Mouse (Mus musculus) limb, embryonic 14.5 days (tissue): Measurements from ENCODE around the gene Zfp365. TPM values are rescaled to one million over a fixed set of nuclear protein-coding genes. Genes with fewer than 3 reads are reported as not detected.

Experiments used
- ATAC-seq: fragments of 200-750 bp; cut with Nextera tagmentation; 2 replicates; pipeline ENCODE4 v1.8.0; 2017; ENCODE audit warnings: low read depth, moderate number of reproducible peaks, moderate TSS enrichment; ENCODE audit not compliant: low FRiP score
- DNase-seq: peaks from one replicate; pipeline ENCODE4 v3.0.0-alpha.2; 2015; ENCODE audit warnings: low spot score
- H3K27ac ChIP-seq: fragments of 300-500 bp; sonication (generic); replicated peaks from 2 replicates; pipeline ENCODE4 v1.5.1; 2014; ENCODE audit warnings: low read depth, mild to moderate bottlenecking, low read length, moderate library complexity, mixed read lengths
- H3K27me3 ChIP-seq: fragments of 300-500 bp; sonication (generic); 2 replicates; pipeline ENCODE4 v1.6.1; 2014; ENCODE audit warnings: low read length, mixed read lengths; ENCODE audit not compliant: control insufficient read depth, insufficient read depth
- H3K36me3 ChIP-seq: fragments of 300-500 bp; sonication (generic); 2 replicates; pipeline ENCODE4 v1.6.1; 2014; ENCODE audit warnings: mild to moderate bottlenecking, low read length, moderate library complexity, mixed read lengths; ENCODE audit not compliant: control insufficient read depth, insufficient read depth
- H3K4me1 ChIP-seq: fragments of 300-500 bp; sonication (generic); 2 replicates; pipeline ENCODE4 v1.6.1; 2014; ENCODE audit warnings: antibody characterized with exemption, low read length, mixed read lengths; ENCODE audit not compliant: control insufficient read depth, insufficient read depth
- H3K4me2 ChIP-seq: fragments of 300-500 bp; sonication (generic); replicated peaks from 2 replicates; pipeline ENCODE4 v1.6.1; 2014; ENCODE audit warnings: low read depth, mild to moderate bottlenecking, low read length, moderate library complexity; ENCODE audit not compliant: severe bottlenecking
- H3K4me3 ChIP-seq: fragments of 300-500 bp; sonication (generic); replicated peaks from 2 replicates; pipeline ENCODE4 v1.5.1; 2014; ENCODE audit warnings: low read length
- H3K9ac ChIP-seq: fragments of 300-500 bp; sonication (generic); 2 replicates; pipeline ENCODE4 v1.6.1; 2014; ENCODE audit warnings: mild to moderate bottlenecking, low read depth, low read length, moderate library complexity; ENCODE audit not compliant: severe bottlenecking
- H3K9me3 ChIP-seq: fragments of 300-500 bp; sonication (generic); 2 replicates; pipeline ENCODE4 v1.6.1; 2016; ENCODE audit warnings: low read length; ENCODE audit not compliant: control insufficient read depth
- POLR2A ChIP-seq: fragments of 200-500 bp; IDR thresholded peaks from 2 replicates; pipeline ENCODE4 v1.8.0; 2012; ENCODE audit warnings: inconsistent platforms, mild to moderate bottlenecking, moderate library complexity, borderline replicate concordance; ENCODE audit not compliant: insufficient read depth, insufficient read length; ENCODE audit errors: extremely low read depth
- WGBS: fragments of 180-500 bp; shearing (Covaris S2); extraction: QIAGEN DNeasy Blood & Tissue Kit; methylation state at CpG from one replicate; pipeline ENCODE4 v1.1.7; 2014; 5-methylcytosine and 5-hydroxymethylcytosine counted together
- polyA plus RNA-seq, 2 experiments: library from polyadenylated mRNA; depleted of rRNA in 1 of 2; stranded (reverse) in 1 of 2; unstranded in 1 of 2; fragments of >200 nt; fragmentation: Nextera tagmentation in 1 of 2; extraction: Ambion mirVana in 1 of 2; gene quantifications; 2 replicates each; pipeline versions ENCODE4 v1.2.1 to v1.2.3; 2012 to 2014

The Zfp365 gene
- polyA plus RNA-seq, 2 experiments = 1.5 TPM

GRCm38 (mm10) chr10:67911447-67912336 lies 770 bp downstream of the Zfp365 start:
- DNase-seq (no peak), ATAC-seq (0 out of 2 replicates have a peak, but pooled peaks have one; percentile 8)
- H3K27me3 ChIP-seq = no peaks in the 10 kb centered on the region
- 23% methylated on average over 29 of the region's 33 CpGs for WGBS
- H3K9me3 ChIP-seq = no peaks in the 10 kb centered on the region
- peak overlapping the region; percentile 97 for H3K4me2 ChIP-seq
- H3K36me3 ChIP-seq = no peaks in the 10 kb centered on the region
- TF ChIP-seq POLR2A = no peak
- peak overlapping the region; percentile 67 for H3K9ac ChIP-seq
- peak overlapping the region; percentile 69 for H3K4me3 ChIP-seq
- H3K4me1 ChIP-seq = no peaks in the 10 kb centered on the region
- H3K27ac ChIP-seq = no peak overlapping the region

- no peak for TF ChIP-seq POLR2A
- H3K9me3 ChIP-seq = no peaks in the 10 kb centered on the region
- no peak for ATAC-seq
- no peak overlapping the region for H3K4me2 ChIP-seq
- no peak overlapping the region for H3K9ac ChIP-seq
- no peaks in the 10 kb centered on the region for H3K4me1 ChIP-seq
- no peaks in the 10 kb centered on the region for H3K36me3 ChIP-seq
- no peak overlapping the region for H3K27ac ChIP-seq
- DNase-seq = no peak
- H3K4me3 ChIP-seq = no peak overlapping the region
- 97% methylated on average over 4 of the region's 4 CpGs for WGBS
- H3K27me3 ChIP-seq = no peaks in the 10 kb centered on the region
Measured at GRCm38 (mm10) chr10:67907931-67908330, 4.5 kb downstream of the Zfp365 start.

- no peaks in the 10 kb centered on the region for H3K27me3 ChIP-seq
- WGBS = 95% methylated on average over 2 of the region's 2 CpGs
Measured at GRCm38 (mm10) chr10:67906926-67907325, 5.5 kb downstream of the Zfp365 start.

GRCm38 (mm10) chr10:67906063-67906462 lies 6.4 kb downstream of the Zfp365 start:
- Histone ChIP-seq H3K27ac (no peak overlapping the region), H3K27me3 (no peaks in the 10 kb centered on the region), H3K4me2 (no peak overlapping the region), H3K9ac (no peak overlapping the region), H3K9me3 (no peaks in the 10 kb centered on the region), H3K4me1 (no peaks in the 10 kb centered on the region), H3K36me3 (no peaks in the 10 kb centered on the region), H3K4me3 (no peak overlapping the region)
- DNase-seq = no peak
- WGBS = 81% methylated on average over 4 of the region's 4 CpGs
- no peak for TF ChIP-seq POLR2A
- no peak for ATAC-seq

More at GRCm38 (mm10) chr10:67906926-67907325, 5.5 kb downstream of the Zfp365 start:
- H3K36me3 ChIP-seq = no peaks in the 10 kb centered on the region
- DNase-seq (no peak), ATAC-seq (no peak)
- no peaks in the 10 kb centered on the region for H3K9me3 ChIP-seq
- no peak overlapping the region for H3K4me2 ChIP-seq
- no peak for TF ChIP-seq POLR2A
- H3K9ac ChIP-seq = no peak overlapping the region
- no peak overlapping the region for H3K27ac ChIP-seq
- no peak overlapping the region for H3K4me3 ChIP-seq
- no peaks in the 10 kb centered on the region for H3K4me1 ChIP-seq

- ATAC-seq (no peak), DNase-seq (no peak)
- H3K4me3 ChIP-seq = no peak overlapping the region
- no peak overlapping the region for H3K4me2 ChIP-seq
- no peaks in the 10 kb centered on the region for H3K4me1 ChIP-seq
- WGBS = 67% methylated on average over 7 of the region's 7 CpGs
- H3K27ac ChIP-seq = no peak overlapping the region
- no peak for TF ChIP-seq POLR2A
- H3K36me3 ChIP-seq = no peaks in the 10 kb centered on the region
- no peaks in the 10 kb centered on the region for H3K27me3 ChIP-seq
- no peak overlapping the region for H3K9ac ChIP-seq
- H3K9me3 ChIP-seq = no peaks in the 10 kb centered on the region
Measured at GRCm38 (mm10) chr10:67903387-67903786, 9.1 kb downstream of the Zfp365 start.
